Mouse (Mus musculus): ENCODE data around the gene Rpl37.

GRCm38 (mm10) chr15:5142714-5143113, 26.3 kb downstream of the Rpl37 start:
- TF ChIP-seq POLR2A (IDR thresholded peaks at IDR 0.05; ENCODE audit: low read depth, low read length), result no peak
- no peak for TF ChIP-seq CTCF (IDR thresholded peaks at IDR 0.05; ENCODE audit: borderline replicate concordance, insufficient read depth, low read length)

All from embryonic fibroblast, embryonic 13.5 days (primary cell).